Mouse (Mus musculus) urinary bladder, adult 18-20 months (tissue): ENCODE measurements around the gene Rprd2.
"Not testable (repeated sequence)": the region's sequence is repeated elsewhere in the genome, so short reads cannot be mapped to it uniquely, and the experiment has no call there.

Experiments
- DNase-seq, 2 experiments: peaks; one replicate each; pipeline ENCODE4 v3.0.0; 2022; ENCODE audit warnings: low spot score in 2 of 2, mixed read lengths in 2 of 2

Gene Rprd2

DNA sequence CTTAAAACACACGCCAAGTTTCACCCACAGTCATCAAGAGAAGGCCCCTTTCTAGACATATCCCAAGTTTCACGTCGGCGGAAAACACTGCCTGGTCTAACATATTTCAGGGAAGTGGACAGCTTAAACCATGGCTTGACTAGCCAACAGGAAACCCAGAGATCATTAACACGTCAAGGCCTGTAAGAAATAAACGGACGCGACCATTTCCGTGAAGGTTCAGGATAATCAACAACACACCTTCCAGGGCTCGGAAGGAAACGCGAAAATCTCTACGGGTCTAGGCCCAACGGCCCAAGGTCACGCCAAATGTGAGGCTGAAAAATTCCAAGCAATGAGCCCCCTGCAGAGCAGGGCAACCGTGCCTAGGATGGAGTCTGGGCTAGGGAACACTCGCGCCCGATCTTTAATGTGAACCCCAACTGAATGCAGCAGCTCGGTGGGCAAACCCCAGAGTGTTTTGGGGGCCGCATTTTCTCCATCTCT lies 594 bp downstream of the Rprd2 start:
- peak; percentile 28 to 43 for DNase-seq

DNA sequence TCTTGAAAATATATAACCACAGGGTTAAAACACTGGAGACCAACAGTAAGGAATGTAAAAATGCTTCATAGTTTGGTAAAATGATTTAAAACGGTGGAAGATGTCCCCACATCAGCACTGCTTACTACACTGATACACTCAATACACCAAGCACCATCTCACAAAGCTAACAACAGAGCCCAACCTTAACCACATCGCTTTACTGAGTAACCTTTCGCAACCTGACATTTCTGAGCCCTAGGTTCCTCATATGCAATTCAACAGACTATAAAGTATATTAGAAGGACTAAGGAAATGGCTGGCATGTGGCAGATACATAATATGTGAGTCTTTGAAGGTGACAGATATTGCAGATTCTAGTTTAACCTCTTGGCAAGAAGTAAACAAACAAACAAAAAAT lies 2.0 kb downstream of the Rprd2 start:
- DNase-seq, result no peak

DNA sequence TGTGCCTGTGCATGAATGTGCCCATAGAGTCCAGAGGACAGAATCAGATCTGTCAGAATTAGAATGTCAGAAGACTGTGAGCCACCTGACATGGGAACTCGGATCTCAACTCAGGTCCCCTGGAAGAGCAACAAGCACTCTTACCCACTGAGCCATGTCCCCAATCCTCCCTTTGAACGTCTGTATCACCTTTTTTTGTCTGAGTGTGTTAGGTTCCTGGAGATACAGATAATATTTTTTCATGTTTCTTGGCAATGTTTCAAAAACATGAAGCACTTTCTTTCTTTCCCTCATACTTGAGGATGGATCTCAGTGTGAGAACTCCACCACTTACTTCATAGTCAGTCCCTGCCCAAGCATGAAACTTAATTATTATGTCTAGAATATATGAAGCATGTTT lies 10.3 kb downstream of the Rprd2 start:
- DNase-seq, result no peak

DNA sequence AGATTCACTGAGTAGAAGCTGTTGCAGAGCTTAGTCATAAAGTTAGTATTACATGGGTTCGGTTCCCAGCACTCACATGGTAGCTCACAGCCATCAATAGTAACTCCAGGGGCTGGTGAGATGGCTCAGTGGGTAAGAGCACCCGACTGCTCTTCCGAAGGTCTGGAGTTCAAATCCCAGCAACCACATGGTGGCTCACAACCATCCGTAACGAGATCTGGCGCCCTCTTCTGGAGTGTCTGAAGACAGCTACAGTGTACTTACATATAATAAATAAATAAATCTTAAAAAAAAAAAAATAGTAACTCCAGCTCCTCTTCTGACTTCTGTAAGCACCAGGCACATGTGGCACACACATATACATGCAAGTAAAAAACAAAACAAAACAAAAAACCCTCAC lies 11.0 kb downstream of the Rprd2 start:
- not testable (repeated sequence) for DNase-seq

DNA sequence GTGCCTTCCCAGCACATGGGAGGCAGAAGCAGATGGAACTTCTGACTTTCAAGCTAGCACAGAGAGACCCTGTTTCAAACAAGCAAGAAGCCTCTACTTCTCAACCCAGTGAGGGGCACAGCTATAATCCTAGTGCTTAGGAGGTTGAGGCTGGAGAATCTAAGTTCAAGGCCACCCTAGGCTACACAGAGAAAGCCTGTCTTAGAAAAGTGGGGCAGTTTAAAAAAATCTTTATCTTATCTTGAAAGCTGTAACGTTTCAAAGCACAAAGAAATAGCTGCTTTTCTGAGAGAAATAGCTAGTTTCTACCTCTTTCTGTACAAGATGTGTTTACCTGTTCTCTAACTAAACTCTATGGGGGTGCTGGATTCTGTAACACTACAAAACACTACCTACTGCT lies 12.0 kb downstream of the Rprd2 start:
- DNase-seq, result no peak

DNA sequence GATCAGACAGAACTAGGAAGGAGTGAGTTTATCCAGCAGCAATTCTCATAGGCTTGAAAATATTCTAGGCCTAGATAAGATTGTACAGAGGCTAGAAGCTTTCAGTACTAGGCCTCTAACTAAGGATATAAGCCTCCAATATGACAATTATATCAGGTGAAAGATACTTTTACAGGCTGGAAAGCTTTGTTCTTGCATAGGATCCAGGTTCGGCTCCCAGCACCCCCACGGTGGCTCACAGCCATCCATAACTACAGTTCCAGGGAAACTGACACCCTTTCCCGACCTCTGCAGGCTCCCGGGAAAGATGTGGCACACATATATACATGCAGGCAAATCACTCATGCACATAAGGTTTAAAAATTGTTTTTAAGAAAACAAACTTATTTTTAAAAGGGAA lies 14.8 kb downstream of the Rprd2 start:
- DNase-seq, result no peak

DNA sequence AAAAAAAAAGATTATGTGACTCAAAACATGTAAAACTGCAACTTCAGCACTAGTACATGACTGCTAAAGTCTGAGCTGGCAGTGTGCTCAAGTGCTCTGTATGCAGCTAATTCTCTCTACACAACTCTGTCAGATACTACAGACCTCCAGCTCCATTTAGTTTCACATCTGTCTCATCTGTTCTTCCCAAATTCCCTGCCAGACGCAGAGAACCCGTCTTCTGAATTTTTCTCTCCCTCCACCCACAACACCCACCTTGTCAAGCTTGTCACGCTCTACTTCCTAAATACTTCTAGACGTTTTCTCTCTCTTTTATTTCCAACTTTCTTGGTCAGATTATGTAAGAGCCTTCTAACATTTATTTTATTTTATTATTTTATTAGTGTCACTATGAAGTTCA lies 19.9 kb downstream of the Rprd2 start:
- no peak for DNase-seq

DNA sequence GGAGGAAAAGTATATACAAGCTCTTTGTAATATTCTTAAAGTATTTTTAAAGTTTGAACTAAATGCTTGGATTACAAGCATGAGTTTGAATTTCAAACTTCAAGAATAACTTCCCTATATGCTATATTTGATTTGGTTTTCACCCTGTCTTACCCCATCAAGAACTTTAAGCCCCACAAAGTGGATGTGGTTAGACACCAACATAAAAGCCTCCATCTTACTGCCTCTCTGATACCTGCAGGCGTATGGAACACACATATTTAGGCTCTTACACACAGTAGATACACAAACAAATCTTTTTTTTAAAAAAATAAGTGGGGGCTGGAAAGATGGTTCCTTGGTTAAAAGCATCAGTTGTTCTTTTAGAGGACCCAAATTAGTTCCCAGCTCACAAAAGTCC lies 24.4 kb downstream of the Rprd2 start:
- DNase-seq, result no peak

DNA sequence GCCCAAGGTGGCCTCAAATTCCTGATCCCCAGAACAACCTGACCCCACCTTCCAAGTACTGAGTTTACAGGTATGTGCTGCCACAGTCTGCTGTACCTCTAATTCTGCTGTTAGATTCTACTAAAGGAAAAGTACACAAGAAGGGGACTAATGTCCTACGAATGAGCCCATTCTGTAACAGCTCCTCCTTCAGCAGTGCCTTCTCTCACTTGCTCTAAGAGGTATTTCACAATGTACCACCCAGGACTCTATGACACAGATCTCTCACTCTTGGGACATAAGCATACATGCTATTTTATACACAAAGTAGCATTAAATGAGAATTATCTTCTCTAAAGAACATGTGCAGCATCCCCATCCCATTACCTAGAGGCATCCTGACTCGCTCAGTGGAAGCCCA lies 25.0 kb downstream of the Rprd2 start:
- DNase-seq, result no peak

DNA sequence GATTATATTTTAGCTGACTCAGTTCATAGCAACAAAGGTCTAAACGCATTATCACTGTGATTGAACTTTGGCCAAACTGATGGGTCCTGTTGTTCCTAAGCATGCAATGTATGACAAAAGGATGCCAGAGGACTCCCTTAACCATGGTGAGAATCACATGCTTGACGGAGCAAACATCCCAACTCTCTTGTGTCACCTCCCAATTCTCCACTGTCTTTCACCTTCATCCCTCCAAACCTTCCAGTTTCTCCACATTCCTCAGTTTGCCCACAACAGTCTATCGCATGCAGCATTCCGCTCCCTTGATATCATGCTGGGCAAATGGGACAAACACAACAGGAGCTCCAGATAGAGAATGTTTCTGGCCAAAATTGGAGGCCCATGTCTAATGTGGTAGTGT lies 33.2 kb downstream of the Rprd2 start:
- DNase-seq, result no peak

DNA sequence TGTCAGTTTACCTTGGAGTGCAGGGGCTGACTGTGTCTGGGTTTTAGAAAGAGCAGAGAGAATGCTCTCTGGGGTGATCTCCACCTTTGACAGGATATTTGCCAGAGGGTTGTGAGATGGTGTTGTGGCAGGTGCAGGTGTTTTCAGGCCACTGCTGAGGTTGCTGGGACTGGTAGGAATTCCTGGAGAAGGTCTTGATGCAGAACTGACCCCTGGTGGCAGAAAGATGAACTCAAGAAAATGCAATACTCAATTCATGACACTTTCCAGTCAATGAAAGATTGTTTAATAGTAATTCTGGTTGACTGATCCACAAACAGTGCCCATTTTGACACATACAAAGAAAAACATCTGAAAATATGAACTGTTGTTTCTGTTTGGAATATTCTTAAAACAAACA lies 46.7 kb downstream of the Rprd2 start:
- no peak for DNase-seq

DNA sequence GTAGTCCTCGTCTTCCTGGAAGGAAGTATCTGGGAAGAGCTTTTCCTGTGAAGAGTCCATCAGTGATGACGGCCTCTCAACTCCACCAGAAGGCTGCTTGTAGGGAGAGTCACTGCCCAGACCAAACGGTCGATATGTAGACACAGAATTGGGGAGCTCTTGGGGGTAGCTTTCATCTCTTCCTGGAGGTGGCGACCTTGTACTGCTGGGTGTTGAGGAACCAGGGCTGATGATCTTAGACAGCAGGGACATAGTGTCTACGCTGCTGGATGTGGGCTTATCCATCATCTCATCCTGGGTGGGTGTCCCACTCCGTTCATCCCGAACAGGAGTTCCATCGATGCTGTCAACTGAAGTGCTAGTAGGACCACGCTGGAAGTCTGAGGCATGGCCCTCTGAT lies 53.1 kb downstream of the Rprd2 start:
- no peak for DNase-seq

DNA sequence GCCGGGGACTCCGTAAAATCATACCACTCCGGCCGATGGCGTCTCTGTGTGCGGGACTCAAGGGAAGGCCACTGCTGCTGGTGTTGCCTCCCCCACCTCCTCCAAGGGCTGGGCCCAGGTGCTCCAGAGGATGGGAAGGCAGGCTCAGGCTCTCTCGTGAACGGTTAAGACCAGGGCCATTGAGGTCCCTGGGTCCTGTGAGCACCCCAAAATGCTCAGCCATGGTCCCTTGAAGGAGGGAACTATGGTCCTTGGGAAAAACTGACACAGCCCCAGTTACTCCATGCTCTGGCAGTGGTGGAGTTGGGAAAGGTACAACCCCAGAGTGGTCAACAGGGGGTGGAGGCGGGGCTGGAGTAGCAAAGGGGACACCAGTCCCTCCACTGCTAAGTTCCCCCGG lies 54.9 kb downstream of the Rprd2 start:
- DNase-seq, result no peak

DNA sequence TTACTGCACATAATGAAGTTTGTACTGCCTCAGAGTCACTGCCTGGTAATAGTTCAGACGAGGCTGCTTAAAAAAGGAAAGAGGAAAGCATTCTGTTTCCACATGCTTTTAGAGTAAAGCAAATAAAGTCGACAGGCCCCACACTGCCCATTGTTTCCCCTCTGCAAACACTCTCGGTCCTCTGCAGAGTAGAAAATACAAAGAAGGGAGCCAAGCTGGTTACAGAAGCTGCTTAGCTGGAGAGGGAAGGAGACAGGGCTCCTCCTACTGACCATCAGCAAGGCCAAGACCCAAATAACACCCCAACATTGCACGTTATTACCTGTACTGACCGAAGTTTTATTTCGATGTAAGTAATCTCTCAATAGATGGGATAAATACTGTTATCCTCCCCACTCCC lies 55.7 kb downstream of the Rprd2 start:
- DNase-seq, result no peak

DNA sequence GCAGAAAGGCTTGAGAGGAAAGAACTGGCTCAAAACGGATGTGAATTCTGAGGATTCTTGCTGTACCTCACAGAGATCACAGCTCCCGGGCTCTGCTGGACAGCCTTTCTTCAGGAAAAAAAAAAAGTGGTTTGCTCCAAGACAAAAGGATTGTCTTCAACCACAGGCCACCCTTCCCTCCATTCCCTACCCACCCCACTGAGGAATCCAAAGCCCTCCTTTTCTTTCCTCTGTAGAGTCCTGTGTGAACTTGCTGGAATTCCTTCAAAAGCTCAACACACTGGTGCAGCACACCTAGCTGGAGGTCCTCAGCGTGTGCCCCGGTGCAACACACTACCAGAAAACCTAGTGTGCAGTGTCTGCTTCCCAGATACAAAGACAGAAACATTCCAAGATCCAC lies 56.9 kb downstream of the Rprd2 start:
- DNase-seq, result no peak

DNA sequence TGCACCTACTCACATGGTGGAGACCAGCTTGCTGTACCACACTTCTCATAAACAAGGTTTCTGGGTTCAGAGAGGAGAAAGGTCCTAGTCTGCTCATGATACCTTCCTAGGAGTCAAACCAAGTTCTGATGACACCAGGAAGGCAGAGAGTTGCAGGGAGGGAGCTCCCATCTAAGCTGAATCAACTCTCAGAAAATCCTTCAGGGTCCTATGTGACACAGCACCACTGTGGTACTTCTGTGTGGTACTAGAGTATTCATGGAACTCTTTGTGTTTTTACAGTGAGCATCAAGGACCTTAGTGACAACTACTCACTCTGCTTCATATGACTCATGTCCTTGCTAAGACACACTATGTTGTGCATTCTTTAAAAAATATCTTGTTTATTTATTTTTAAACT lies 58.0 kb downstream of the Rprd2 start:
- no peak for DNase-seq

DNA sequence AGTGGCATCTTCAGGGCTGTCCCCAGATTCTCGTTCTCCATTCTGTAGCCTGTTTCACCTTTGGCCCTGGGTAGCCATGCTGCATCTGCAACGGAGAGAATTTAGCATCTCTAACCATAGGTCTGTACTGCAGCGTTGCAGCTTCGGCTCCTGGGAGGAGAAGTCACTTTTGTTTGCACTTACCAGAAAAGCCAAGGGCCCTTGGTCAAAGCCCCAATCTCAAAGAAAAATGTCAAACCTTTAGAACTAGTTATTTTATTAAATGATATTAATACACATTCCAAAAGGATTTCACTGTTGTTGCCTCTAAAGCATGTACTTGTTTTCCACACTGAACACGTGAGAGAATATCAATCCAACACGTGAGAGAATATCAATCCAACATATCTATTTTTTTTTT lies 58.6 kb downstream of the Rprd2 start, which contains the start of gene Tars2:
Gene Tars2, minus strand, starts transcription at position 101 of the 400 bp plus-strand sequence.
- no peak for DNase-seq

DNA sequence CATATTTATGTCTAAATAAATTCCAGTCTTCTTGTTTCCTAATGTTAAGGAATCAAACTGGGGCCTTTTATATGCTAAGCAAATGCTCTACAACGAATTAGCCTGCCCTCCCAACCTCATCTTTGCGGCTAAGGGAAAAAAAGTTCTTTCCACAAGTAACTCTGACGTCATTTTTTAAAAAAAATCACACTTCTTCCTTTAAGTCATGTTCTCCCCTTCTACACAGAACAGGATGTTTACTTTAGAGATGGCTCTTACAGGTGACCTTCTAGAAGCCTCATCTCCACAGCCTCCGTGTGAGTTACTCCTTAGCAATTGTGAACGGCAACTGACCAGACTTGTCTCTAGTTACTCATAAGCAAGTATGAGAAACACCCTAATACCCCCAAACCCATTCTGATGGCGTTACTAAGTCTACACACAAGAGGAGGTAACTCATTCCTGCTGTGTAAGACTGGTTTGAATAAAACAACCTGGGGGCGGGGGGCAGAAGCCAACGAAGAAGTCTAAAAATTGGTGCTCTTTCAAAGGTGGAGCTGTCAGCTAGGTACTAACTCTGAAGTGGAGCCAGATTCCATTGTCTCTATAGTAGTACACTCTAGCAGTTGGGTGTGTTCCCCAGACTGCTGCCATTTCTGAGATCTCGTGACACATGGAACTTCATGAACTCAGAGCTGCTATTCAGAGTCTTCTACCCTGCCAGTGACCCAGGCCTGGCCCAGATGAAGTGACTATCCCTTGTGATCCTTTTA lies 60.0 kb downstream of the Rprd2 start:
- DNase-seq, result no peak

DNA sequence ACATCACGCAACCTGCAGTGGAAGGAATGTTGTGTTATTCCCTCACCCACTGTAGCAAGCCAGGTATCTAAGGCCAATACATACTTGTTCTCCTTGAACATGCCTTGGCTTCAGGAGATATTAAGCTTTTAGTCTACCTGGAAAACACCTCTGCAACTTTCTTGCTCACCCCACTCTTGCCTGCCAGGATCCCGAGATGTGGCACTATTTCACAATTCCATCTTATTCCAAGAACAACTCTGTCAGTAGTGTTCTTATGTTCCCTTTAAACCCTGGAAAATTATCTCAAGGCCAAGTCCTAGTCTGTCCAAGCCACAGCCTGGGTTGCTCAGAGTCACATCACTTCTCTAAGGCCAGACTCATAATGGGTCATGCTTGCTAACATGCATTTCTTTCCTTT lies 61.9 kb downstream of the Rprd2 start:
- DNase-seq, result no peak

DNA sequence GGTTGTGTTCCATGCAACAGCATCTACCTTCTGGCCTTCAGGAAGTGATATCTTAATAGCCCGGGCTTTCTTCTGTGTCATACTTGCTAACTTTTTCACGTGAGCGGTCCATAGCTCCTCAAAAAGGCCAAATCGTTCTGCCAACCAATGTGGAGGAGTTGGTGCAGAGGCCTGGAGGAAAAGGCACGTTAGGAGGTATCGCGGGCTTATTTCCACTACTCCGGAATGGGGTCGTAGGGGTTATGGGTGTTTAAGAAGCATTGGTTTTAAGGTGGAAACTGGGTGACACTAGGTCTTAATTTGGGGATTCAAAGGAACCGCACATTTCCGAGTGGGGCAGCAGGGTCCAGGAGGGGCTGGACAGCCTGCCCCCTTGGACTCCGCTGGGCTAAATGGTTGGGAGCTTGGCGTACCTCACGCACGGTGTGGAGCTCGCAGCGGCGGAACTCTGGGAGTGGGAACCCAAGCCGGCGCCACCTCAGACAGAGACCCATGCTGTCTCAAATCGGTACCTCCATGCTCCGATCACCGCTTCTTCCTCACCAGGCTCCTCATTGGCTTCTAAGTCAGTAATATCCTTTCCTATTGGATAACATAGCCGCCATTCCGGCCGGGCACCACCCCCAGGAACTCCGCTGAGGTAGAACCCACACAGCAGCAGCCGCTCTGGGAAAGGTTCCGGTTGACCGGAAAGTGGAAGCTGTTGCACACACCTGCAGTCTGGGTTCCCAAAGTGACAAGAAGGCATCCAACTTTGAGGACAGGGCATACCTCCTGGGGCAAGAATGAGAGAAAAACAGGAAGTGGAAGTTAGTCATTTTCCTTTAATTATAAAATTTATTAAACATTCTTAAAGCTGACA lies 64.1 kb downstream of the Rprd2 start:
- DNase-seq, result peak; percentile 90 to 92

DNA sequence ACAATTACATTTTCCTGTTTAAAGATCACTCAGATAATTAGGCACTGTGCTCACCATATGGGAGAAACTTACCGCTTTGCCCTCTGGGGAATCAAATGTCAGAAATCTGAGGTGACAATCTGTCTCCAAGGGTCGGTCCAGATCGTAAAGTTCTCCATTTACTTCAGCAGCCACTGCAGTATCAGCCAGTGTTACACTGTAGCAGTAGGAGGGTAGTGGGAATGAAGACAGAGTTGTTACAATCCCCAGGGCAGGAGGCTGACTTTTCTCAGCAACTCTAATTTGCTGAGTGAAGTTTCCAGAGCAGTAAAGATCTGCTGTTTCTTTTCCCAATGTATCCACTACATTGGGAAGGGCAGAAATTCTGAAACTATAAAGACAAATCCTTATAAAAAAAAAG lies 65.7 kb downstream of the Rprd2 start:
- no peak for DNase-seq

DNA sequence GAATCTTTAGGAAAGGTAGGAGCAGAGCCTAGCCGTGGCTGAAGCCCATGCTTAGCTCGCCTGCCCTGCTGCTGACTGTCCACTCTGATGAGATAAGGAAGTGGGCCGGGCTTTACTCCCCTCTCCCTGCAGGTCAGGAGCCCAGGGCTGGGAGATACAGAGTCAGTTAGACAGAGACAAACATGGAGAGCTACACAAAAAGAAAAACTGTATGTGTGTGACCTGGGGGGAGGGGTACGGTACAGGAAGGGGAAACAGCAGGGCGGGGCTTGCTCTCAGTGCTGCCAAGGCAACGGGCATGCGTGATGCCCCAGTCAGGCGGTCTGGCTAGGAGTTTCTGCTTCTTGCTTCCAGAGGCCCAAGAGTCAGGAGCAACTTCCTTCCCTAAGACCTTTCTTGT lies 78.3 kb downstream of the Rprd2 start:
- DNase-seq, result no peak
